14 mouse cellular contexts compared by ENCODE assay signal in the genomic region with DNA sequence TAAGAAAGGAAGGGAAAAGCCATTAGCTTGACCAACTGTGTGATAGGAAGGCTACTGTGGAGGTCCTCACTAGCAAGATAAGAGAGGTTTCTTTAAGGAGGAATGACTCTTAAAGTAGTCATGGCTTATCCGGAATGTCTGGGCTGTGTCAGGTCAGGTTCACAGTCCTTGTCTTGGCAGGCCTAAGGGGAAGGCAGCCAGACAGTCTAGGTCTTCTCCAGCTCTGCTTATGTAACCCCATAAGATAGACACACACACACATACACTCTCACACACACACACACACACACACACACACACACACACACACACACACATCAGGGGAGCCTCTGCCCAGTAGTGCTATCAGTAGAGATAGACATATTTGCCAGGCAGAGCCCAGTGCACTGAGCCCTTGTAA.
"Had no signal": no experiment of that assay in that cellular context is flagged by ENCODE, and none has a peak within 500 bp of the region (broad histone marks: within the 10 kb centered on the region; RNA-seq: fewer than 3 reads in every experiment).

No protein-coding gene starts in this region.

- H3K36me3 ChIP-seq: midbrain, embryonic 15.5 days had no signal

- H3K27me3 ChIP-seq: megakaryocyte, embryonic 14.5 days; midbrain, embryonic 13.5 days; midbrain, embryonic 15.5 days; neural tube, embryonic 12.5 days had no signal

- H3K4me2 ChIP-seq: lung, embryonic 14.5 days; midbrain, embryonic 11.5 days; midbrain, embryonic 13.5 days; midbrain, embryonic 15.5 days; neural tube, embryonic 12.5 days had no signal

- H3K9me3 ChIP-seq: megakaryocyte, embryonic 14.5 days; midbrain, embryonic 13.5 days; midbrain, embryonic 15.5 days; neural tube, embryonic 12.5 days had no signal

- DNase-seq: lung, adult 18-20 months; lung, embryonic 14.5 days; lung, postnatal 10 days; lung, postnatal 4 days; right cerebral cortex, postnatal 14 days; spleen, adult 18-20 months; thymus, adult 18-20 months; thymus, postnatal 14 days; thymus, postnatal 36 days had no signal

- H3K9ac ChIP-seq: lung, embryonic 14.5 days; midbrain, embryonic 13.5 days; midbrain, embryonic 15.5 days; neural tube, embryonic 12.5 days had no signal

- H3K27ac ChIP-seq: midbrain, embryonic 13.5 days; midbrain, embryonic 15.5 days; neural tube, embryonic 12.5 days had no signal

- H3K4me3 ChIP-seq: megakaryocyte, embryonic 14.5 days; midbrain, embryonic 13.5 days; midbrain, embryonic 15.5 days; neural tube, embryonic 12.5 days had no signal

- ATAC-seq: midbrain, embryonic 13.5 days; midbrain, embryonic 15.5 days had no signal
